Mouse (Mus musculus) E14TG2a.4 (cell line): ENCODE measurements at regions not wholly inside any gene's neighbourhood (a gene's known extent, or its start where the extent isn't known, plus 50 kb on each side); places are given as distances from the start of the nearest gene placed in this dataset.

Experiments
- CTCF ChIP-seq: conservative IDR thresholded peaks from 2 replicates; pipeline ENCODE4 v1.5.1; 2014; ENCODE audit warnings: low read length
- POU5F1 ChIP-seq: IDR thresholded peaks from 2 replicates; pipeline ENCODE4 v1.6.1; 2014; ENCODE audit warnings: low read length, borderline replicate concordance

- no peak for TF ChIP-seq CTCF
- no peak for TF ChIP-seq POU5F1
Observed at GRCm38 (mm10) chr5:77517252-77517651, 109.4 kb upstream of the Igfbp7 start.
